Comparison of ENCODE assay signal across 10 mouse cellular contexts in genomic region chr4:95162386-95163090, GRCm38 (mm10).
DNase-seq lines count a peak whose midpoint lies in the region; ATAC-seq and TF ChIP-seq lines count a peak whose summit lies in the region.
"Had no signal": no experiment of that assay in that cellular context is flagged by ENCODE, and none has a peak within 500 bp of the region (broad histone marks: within the 10 kb centered on the region; RNA-seq: fewer than 3 reads in every experiment).

No protein-coding gene starts in this region.

- peak overlapping the region; percentile 86 for H3K27ac ChIP-seq in bone marrow macrophage, adult 2 months (ENCODE audit: insufficient read depth, low read depth, low read length)
- H3K27ac ChIP-seq in liver, embryonic 12.5 days: peak overlapping the region; percentile 81
- 0 out of 2 replicates have a peak overlapping the region, but pooled peaks have one; percentile 19 for H3K27ac ChIP-seq in stomach, postnatal 0 days (replicated peaks)
- no peak overlapping the region for H3K27ac ChIP-seq in midbrain, embryonic 15.5 days

- H3K4me2 ChIP-seq in liver, embryonic 12.5 days: peak overlapping the region; percentile 86
- H3K4me2 ChIP-seq in stomach, postnatal 0 days (replicated peaks; ENCODE audit: low read depth): no peak overlapping the region
- H3K4me2 ChIP-seq in midbrain, embryonic 15.5 days: no peak overlapping the region

- no peaks in the 10 kb centered on the region for H3K36me3 ChIP-seq in liver, embryonic 12.5 days
- H3K36me3 ChIP-seq in stomach, postnatal 0 days (ENCODE audit: control insufficient read depth, insufficient read depth, low read length): no peaks in the 10 kb centered on the region
- H3K36me3 ChIP-seq in midbrain, embryonic 15.5 days (replicated peaks): no peaks in the 10 kb centered on the region
- H3K36me3 ChIP-seq: limb, embryonic 13.5 days had no signal

- peak; percentile 25 for DNase-seq in spleen, adult 12 weeks (ENCODE audit: low spot score)
- no peak for DNase-seq in spleen, postnatal 14 days (ENCODE audit: low spot score in 2 of 2)
- DNase-seq in stomach, postnatal 0 days (ENCODE audit: low spot score): peak; percentile 54
- no peak for DNase-seq in kidney, adult 9 months
- DNase-seq in urinary bladder, postnatal 25 days (ENCODE audit: low spot score): no peak

- no peak for TF ChIP-seq POLR2A in bone marrow macrophage, adult 2 months (IDR thresholded peaks at IDR 0.05; ENCODE audit: borderline replicate concordance, low read depth, low read length)

- no peak for TF ChIP-seq EP300 in stomach, postnatal 0 days (optimal IDR thresholded peaks at IDR 0.05)

- WGBS in liver, embryonic 12.5 days (ENCODE audit: insufficient replicate concordance): 38% methylated on average over 9 of the region's 9 CpGs
- 52% methylated on average over 9 of the region's 9 CpGs for WGBS in stomach, postnatal 0 days
- WGBS in midbrain, embryonic 15.5 days: 83% methylated on average over 9 of the region's 9 CpGs

- peaks cover 45% of the 10 kb centered on the region for H3K4me1 ChIP-seq in bone marrow macrophage, adult 2 months (ENCODE audit: control insufficient read depth, insufficient read depth, low read length)
- H3K4me1 ChIP-seq in liver, embryonic 12.5 days: peaks cover 54% of the 10 kb centered on the region
- H3K4me1 ChIP-seq in stomach, postnatal 0 days (replicated peaks; ENCODE audit: control insufficient read depth, insufficient read depth): 0 out of 2 replicates have a peak, but pooled peaks cover 7% of the 10 kb centered on the region
- 0 out of 2 replicates have a peak, but pooled peaks cover 4% of the 10 kb centered on the region for H3K4me1 ChIP-seq in midbrain, embryonic 15.5 days

- H3K9ac ChIP-seq in liver, embryonic 12.5 days: peak overlapping the region; percentile 88; the same call in 1 of the 2 replicates
- H3K9ac ChIP-seq in stomach, postnatal 0 days (ENCODE audit: low read length): no peak overlapping the region
- H3K9ac ChIP-seq in midbrain, embryonic 15.5 days: no peak overlapping the region
- H3K9ac ChIP-seq: forebrain, embryonic 13.5 days had no signal

- H3K27me3 ChIP-seq in liver, embryonic 12.5 days (replicated peaks): no peaks in the 10 kb centered on the region
- no peaks in the 10 kb centered on the region for H3K27me3 ChIP-seq in stomach, postnatal 0 days (ENCODE audit: control insufficient read depth, insufficient read depth, low read length)
- 0 out of 2 replicates have a peak, but pooled peaks cover 3% of the 10 kb centered on the region for H3K27me3 ChIP-seq in midbrain, embryonic 15.5 days (replicated peaks)
- H3K27me3 ChIP-seq: forebrain, embryonic 13.5 days; limb, embryonic 13.5 days had no signal

- H3K9me3 ChIP-seq in liver, embryonic 12.5 days (replicated peaks): no peaks in the 10 kb centered on the region
- no peaks in the 10 kb centered on the region for H3K9me3 ChIP-seq in stomach, postnatal 0 days (ENCODE audit: control insufficient read depth, low read length)
- no peaks in the 10 kb centered on the region for H3K9me3 ChIP-seq in midbrain, embryonic 15.5 days
- H3K9me3 ChIP-seq: forebrain, embryonic 13.5 days; limb, embryonic 13.5 days had no signal

- peak; percentile 19 for ATAC-seq in liver, embryonic 12.5 days
- peak; percentile 33 for ATAC-seq in stomach, postnatal 0 days (ENCODE audit: low FRiP score, low TSS enrichment)
- ATAC-seq in midbrain, embryonic 15.5 days (replicated peaks): no peak

- no peak overlapping the region for H3K4me3 ChIP-seq in bone marrow macrophage, adult 2 months (ENCODE audit: insufficient read depth, low read length)
- H3K4me3 ChIP-seq in liver, embryonic 12.5 days: no peak overlapping the region
- no peak overlapping the region for H3K4me3 ChIP-seq in stomach, postnatal 0 days (ENCODE audit: low read depth, low read length)
- no peak overlapping the region for H3K4me3 ChIP-seq in midbrain, embryonic 15.5 days

- TF ChIP-seq CTCF in bone marrow macrophage, adult 2 months (IDR thresholded peaks at IDR 0.05; ENCODE audit: low read depth, low read length): no peak
- peak; percentile 33 for TF ChIP-seq CTCF in stomach, postnatal 0 days (IDR thresholded peaks at IDR 0.05; ENCODE audit: low read depth)

Comparison
In these comparisons a context has a peak if more than half of its experiments do, and no peak if none do; other contexts are left out.
1. DNase-seq: peak in spleen, adult 12 weeks (single experiment) and stomach, postnatal 0 days (single experiment); none in spleen, postnatal 14 days (0 of 2), kidney, adult 9 months (single experiment) and urinary bladder, postnatal 25 days (single experiment).